Mouse (Mus musculus): ENCODE measurements around the gene Sh2d6. TPM values are rescaled to one million over a fixed set of nuclear protein-coding genes. Genes with fewer than 3 reads are reported as not detected.

Gene Sh2d6
- polyA plus RNA-seq, 1 experiment from 2014 or later, result not detected

DNA sequence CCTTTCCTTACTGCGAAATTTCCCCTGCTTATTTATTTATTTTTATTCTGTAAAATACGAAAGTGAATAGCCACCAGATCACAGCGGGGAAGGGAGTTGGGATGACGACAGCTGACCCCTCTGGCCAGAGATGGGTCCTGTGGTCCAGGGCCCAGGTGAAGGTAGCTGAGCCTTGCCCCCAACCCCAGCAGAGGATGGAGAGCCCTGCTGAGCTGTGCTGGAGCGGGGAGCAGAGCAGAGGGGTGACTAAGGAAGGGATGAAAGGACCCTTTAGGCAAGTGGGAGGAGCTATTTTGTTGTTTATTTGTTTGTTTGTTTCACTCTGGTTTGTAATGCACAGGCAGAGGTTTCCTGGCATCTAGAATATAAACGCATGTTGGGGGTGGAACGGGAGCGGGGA, 2.2 kb downstream of the Sh2d6 start:
- no peak for ATAC-seq (ENCODE audit: low read depth)
- Histone ChIP-seq H3K4me1 (replicated peaks) (no peaks in the 10 kb centered on the region; the same call in 1 of the 2 replicates), H3K36me3 (no peaks in the 10 kb centered on the region), H3K4me2 (no peak overlapping the region), H3K9ac (no peak overlapping the region), H3K27me3 (no peaks in the 10 kb centered on the region), H3K27ac (no peak overlapping the region), H3K4me3 (replicated peaks) (no peak overlapping the region), H3K9me3 (replicated peaks) (no peaks in the 10 kb centered on the region)
- WGBS (ENCODE audit: insufficient replicate concordance), result 49% methylated on average over 8 of the region's 8 CpGs
- DNase-seq, result no peak

DNA sequence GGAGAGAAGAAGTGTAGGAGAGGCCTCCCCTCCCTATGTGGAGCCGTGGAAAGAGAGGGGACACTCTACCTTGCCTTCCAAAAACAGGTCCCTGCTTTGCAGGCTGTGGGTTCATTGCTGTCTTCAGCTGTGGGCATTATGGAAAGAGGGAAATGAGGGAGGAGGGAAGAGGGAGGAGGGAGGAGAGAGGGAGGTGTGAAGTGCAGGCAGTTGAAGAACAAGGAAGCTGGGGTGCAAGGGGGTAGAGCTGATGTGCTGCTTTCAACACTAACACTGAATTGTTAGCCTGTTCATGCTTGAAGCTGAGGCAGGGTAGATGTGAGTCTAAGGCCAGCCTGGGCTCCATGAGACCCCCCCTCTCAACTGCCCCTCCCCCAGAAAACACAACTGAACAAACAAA, 2.7 kb downstream of the Sh2d6 start:
- no peak overlapping the region for H3K9ac ChIP-seq
- H3K4me2 ChIP-seq, result no peak overlapping the region
- ATAC-seq (ENCODE audit: low read depth) (no peak), DNase-seq (no peak)
- no peak overlapping the region for H3K27ac ChIP-seq
- no peaks in the 10 kb centered on the region for H3K9me3 ChIP-seq (replicated peaks)
- H3K4me3 ChIP-seq (replicated peaks), result no peak overlapping the region
- H3K36me3 ChIP-seq, result no peaks in the 10 kb centered on the region
- H3K27me3 ChIP-seq, result no peaks in the 10 kb centered on the region
- no peaks in the 10 kb centered on the region; the same call in 1 of the 2 replicates for H3K4me1 ChIP-seq (replicated peaks)
- WGBS (ENCODE audit: insufficient replicate concordance), result 48% methylated on average over 1 of the region's 1 CpGs

DNA sequence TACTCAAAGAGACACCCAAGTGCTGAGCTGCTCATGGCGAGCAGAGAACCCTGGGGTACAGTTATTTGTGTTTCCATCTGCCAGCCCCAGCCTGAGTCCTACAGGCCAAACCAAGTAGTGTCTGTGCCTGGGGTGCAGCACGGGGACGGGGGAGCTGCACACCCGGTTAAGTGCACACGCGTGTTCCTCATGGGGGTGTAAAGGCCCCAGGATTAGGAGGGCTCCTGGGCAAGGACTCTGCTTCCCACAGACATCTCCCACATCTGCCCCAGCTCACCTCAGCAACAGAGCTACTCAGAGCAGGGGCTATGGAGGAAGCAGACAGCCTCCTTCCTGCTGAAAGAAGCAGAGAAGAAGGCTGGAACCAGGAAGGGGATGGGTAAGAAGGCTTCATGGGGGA, 5.9 kb downstream of the Sh2d6 start:
- no peaks in the 10 kb centered on the region for H3K9me3 ChIP-seq (replicated peaks)
- 80% methylated on average over 6 of the region's 6 CpGs for WGBS (ENCODE audit: insufficient replicate concordance)

DNA sequence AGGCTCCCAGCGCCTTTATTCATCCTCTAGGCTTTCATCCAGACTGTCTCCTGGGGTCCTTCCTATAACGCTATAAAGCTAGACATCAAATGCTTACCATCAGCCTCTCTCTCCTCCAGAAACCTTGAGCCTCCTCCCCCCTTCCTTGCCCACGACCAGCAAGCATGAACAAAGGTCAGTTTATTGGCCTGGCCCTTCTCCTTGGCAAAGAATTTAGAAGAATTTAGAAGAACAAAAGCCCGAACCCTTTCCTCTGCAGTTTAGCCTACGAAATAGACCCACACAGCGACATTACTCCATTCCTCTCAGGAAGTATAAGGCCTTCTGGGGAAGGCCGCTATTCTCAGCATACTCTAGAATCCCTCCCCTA, 8.5 kb downstream of the Sh2d6 start:
- no peaks in the 10 kb centered on the region for H3K27me3 ChIP-seq
- whole genome bisulfite sequencing (ENCODE audit: insufficient replicate concordance), result 54% methylated on average over 7 of the region's 7 CpGs
- peak overlapping the region; percentile 68 for H3K9ac ChIP-seq
- peak overlapping the region; percentile 72 for H3K27ac ChIP-seq
- peak overlapping the region; percentile 54 for H3K4me3 ChIP-seq (replicated peaks)
- no peaks in the 10 kb centered on the region for H3K9me3 ChIP-seq (replicated peaks)
- H3K36me3 ChIP-seq, result no peaks in the 10 kb centered on the region
- H3K4me2 ChIP-seq, result peak overlapping the region; percentile 81
- DNase-seq (no peak), ATAC-seq (ENCODE audit: low read depth) (no peak)
- H3K4me1 ChIP-seq (replicated peaks), result peaks cover 28% of the 10 kb centered on the region

More for the DNA sequence above, 5.9 kb downstream of the Sh2d6 start:
- Histone ChIP-seq H3K4me1 (replicated peaks) (peaks cover 23% of the 10 kb centered on the region), H3K27ac (no peak overlapping the region), H3K36me3 (no peaks in the 10 kb centered on the region), H3K4me2 (no peak overlapping the region), H3K4me3 (replicated peaks) (no peak overlapping the region), H3K9ac (no peak overlapping the region), H3K27me3 (no peaks in the 10 kb centered on the region)
- DNase-seq (no peak), ATAC-seq (ENCODE audit: low read depth) (no peak)

DNA sequence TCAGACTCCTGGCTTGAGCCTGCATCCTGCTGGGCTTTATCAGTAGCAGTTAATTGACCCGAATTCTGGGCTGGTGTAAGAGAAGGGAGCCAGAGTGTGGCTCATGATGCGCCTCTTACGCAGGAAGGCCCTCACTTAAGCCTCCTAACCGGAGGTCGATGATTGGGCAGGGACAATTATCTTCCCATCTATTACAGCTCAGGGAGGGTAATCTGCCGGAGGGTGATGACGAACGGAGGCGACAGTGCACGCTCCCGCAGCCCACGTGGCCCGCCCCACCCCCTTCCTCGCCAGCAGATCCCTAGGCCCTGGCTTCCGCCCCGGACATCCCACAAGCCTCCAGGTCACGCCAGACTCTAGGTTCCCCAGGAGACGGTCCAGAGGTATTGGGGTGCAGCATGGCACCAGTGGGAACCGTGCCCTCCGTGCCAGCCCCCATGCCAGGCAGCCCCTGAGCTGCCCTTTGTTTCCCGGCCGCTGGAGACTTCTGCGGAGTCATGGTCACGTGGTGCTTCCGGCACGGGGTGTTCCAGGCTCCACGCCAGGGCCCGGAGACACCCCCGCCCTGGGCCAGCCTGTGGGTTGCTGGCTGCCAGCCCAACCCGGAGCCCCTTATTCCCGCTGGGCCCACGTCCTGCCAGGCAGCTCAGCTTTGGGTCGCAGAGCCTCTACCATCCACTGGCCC, 9.0 kb downstream of the Sh2d6 start:
- H3K9ac ChIP-seq, result peak overlapping the region; percentile 68
- no peaks in the 10 kb centered on the region for H3K36me3 ChIP-seq
- peak overlapping the region; percentile 54 for H3K4me3 ChIP-seq (replicated peaks)
- no peaks in the 10 kb centered on the region for H3K9me3 ChIP-seq (replicated peaks)
- no peaks in the 10 kb centered on the region for H3K27me3 ChIP-seq
- 4% methylated on average over 33 of the region's 33 CpGs for WGBS (ENCODE audit: insufficient replicate concordance)
- peak; percentile 90 for ATAC-seq (ENCODE audit: low read depth)
- H3K27ac ChIP-seq, result peak overlapping the region; percentile 72
- H3K4me2 ChIP-seq, result peak overlapping the region; percentile 81
- H3K4me1 ChIP-seq (replicated peaks), result peaks cover 28% of the 10 kb centered on the region
- DNase-seq, result peak; percentile 80

DNA sequence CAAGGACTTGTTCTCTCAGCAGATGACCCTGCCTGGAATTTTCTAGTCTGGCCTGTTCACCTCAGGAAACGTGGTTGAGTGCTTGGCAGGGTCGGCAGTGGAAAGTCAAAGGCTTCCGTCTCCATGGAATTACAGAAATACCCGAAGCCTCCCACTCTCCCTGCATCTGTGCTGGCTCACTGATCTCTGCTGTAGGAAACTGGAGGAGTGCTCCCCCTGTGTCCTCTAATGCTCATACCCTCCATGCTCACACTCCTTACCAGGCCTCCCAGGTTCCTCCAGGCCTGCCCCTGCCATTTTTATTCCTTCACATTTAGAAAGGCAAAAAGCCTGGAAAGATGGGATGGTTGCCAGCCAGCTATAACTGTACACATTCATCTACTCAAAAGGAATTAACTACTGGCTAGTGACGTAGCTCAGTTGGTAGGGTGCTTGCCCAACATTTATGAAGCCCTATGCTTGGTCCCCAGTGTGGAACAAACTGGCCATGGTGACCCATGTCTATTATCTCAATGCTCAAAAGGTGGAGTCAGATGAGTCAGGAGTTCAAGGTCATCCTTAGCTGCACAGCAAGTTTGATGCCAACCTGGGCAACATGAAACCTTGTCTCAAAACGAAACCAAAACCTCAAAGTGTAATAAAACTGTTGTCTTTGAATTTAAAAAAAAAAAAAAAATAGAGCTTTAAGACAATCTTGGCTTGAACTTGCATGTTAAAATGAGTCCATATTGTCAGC, 10.7 kb downstream of the Sh2d6 start:
- WGBS (ENCODE audit: insufficient replicate concordance), result 75% methylated on average over 6 of the region's 6 CpGs
- no peak for DNase-seq
- no peaks in the 10 kb centered on the region for H3K9me3 ChIP-seq (replicated peaks)
- no peak overlapping the region for H3K9ac ChIP-seq
- no peaks in the 10 kb centered on the region for H3K36me3 ChIP-seq
- H3K27ac ChIP-seq, result no peak overlapping the region
- peaks cover 28% of the 10 kb centered on the region for H3K4me1 ChIP-seq (replicated peaks)
- no peak for ATAC-seq (ENCODE audit: low read depth)
- no peaks in the 10 kb centered on the region for H3K27me3 ChIP-seq
- H3K4me3 ChIP-seq (replicated peaks), result no peak overlapping the region
- H3K4me2 ChIP-seq, result no peak overlapping the region

DNA sequence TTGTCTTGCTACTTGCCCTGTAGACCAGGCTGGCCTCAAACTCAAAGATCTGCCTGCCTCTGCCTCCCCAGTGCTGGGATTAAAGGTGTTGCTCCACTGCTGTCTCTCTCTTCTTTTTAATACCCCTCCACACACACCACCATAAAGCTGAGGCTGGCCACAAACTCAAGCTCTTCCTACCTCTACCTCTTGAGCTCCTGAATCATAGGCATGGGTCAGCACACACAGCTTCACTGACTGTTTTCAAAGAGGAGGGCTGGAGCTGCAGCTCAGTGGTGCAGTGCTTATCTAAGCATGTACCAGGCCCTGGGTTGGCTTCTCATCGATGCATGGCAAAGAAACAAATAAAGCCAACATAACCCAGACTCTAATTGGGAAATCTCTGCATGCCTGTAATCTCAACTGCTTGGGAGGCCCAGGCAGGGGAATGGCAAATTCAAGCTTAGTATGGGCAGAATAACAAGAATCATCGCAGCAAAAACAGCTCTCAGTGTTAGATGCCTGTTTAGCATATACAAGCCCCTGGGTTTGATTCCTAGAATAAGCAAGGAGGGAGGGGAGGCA, 11.6 kb downstream of the Sh2d6 start:
- no peak for ATAC-seq (ENCODE audit: low read depth)

DNA sequence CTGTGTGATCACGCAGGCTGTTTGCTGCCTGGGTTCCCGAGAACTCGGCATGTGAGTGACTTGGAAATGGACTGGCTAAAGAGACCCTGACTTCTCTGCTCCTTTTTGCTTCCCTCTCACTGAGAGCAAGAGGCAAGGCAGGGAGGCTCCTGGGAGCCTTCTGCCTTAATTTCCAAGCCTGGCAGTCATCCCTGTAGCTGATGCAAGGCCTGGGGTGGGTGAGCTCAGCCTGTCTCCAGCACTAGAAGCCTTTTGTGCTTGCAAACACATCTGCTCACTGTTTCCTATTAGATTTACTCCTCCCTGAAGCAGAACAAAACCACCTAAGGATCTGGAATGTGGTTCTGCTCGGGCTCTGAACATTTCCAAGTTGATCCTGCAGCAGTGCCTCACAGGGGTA, 12.9 kb downstream of the Sh2d6 start:
- peaks cover 28% of the 10 kb centered on the region for H3K4me1 ChIP-seq (replicated peaks)
- H3K27me3 ChIP-seq, result no peaks in the 10 kb centered on the region
- no peak for DNase-seq
- no peak overlapping the region for H3K27ac ChIP-seq
- no peak overlapping the region; the same call in 1 of the 2 replicates for H3K9ac ChIP-seq
- no peaks in the 10 kb centered on the region for H3K36me3 ChIP-seq
- no peak overlapping the region for H3K4me2 ChIP-seq
- no peak overlapping the region for H3K4me3 ChIP-seq (replicated peaks)
- no peak for ATAC-seq (ENCODE audit: low read depth)
- no peaks in the 10 kb centered on the region for H3K9me3 ChIP-seq (replicated peaks)
- 81% methylated on average over 4 of the region's 4 CpGs for WGBS (ENCODE audit: insufficient replicate concordance)

More for the DNA sequence above, 11.6 kb downstream of the Sh2d6 start:
- H3K36me3 ChIP-seq, result no peaks in the 10 kb centered on the region
- no peak overlapping the region; the same call in 1 of the 2 replicates for H3K27ac ChIP-seq
- H3K4me1 ChIP-seq (replicated peaks), result peaks cover 28% of the 10 kb centered on the region
- WGBS (ENCODE audit: insufficient replicate concordance), result 70% methylated on average over 2 of the region's 2 CpGs
- no peak overlapping the region for H3K9ac ChIP-seq
- no peak overlapping the region for H3K4me2 ChIP-seq
- no peak for DNase-seq
- H3K27me3 ChIP-seq, result no peaks in the 10 kb centered on the region
- no peak overlapping the region for H3K4me3 ChIP-seq (replicated peaks)
- no peaks in the 10 kb centered on the region for H3K9me3 ChIP-seq (replicated peaks)

DNA sequence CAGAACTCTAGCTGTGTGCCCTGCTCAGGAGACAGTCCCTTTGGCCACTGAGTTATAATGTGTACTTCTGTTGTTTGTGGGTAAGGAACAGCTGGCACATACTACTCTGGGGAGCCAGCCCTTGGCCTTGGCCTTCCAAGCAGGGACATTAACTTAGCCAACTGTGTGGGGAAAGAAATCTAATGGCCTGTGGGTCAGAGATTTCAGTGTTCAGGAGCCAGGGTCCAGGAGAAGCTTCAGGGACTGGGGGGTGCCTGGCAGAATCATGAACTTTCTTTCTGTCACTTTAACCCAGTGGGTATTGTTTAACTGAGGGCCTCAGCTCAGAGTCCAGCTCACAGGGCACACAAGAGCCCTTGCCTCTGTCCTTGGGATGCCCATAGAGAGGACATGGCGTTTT, 15.4 kb downstream of the Sh2d6 start:
- no peak for DNase-seq
- 72% methylated on average over 1 of the region's 1 CpGs for WGBS (ENCODE audit: insufficient replicate concordance)

DNA sequence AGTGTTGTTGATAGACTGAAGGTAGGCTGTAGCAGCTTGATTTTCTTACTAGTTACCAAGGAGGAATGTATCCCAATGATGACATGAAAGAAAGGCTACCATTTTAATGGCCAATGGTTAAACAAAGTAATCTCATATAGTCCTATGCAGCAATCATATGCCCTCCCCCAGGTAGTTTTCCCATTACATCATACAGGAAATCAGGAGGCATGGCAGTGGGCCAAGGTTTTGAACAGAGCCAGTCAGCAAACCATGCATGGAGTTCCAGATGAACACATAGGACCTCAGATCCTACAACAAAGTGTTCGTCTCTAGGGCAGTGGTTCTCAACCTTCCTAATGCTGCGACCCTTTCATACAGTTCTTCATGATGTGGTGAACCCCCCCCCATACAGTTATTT, 17.6 kb downstream of the Sh2d6 start:
- ATAC-seq (ENCODE audit: low read depth) (no peak), DNase-seq (no peak)

More for the DNA sequence above, 15.4 kb downstream of the Sh2d6 start:
- Histone ChIP-seq H3K27ac (no peak overlapping the region), H3K9me3 (replicated peaks) (no peaks in the 10 kb centered on the region), H3K4me2 (no peak overlapping the region), H3K4me1 (replicated peaks) (peaks cover 5% of the 10 kb centered on the region), H3K27me3 (no peaks in the 10 kb centered on the region), H3K9ac (no peak overlapping the region), H3K36me3 (no peaks in the 10 kb centered on the region), H3K4me3 (replicated peaks) (no peak overlapping the region)
- no peak for ATAC-seq (ENCODE audit: low read depth)

DNA sequence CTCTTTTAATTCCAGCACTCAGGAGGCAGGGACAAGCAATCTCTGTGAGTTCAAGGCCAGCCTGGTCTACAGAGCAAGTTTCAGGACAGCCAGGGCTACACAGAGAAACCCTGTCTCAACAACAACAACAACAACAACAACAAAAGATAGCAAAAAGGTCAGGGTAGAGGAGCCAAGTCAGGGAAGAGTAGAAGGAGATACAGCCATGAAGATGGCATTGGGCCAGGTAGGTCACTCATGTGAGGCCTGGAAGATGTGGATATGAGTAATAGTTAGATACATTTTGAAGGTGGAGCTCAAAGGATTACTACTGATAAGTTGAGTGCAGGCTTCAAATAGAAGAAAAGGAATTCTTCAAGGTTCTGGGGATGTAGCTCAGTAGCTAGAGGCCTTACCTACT, 18.2 kb downstream of the Sh2d6 start:
- no peak overlapping the region for H3K27ac ChIP-seq
- H3K36me3 ChIP-seq, result no peaks in the 10 kb centered on the region
- H3K27me3 ChIP-seq, result no peaks in the 10 kb centered on the region
- no peak for ATAC-seq (ENCODE audit: low read depth)
- H3K4me1 ChIP-seq (replicated peaks), result no peaks in the 10 kb centered on the region
- H3K4me3 ChIP-seq (replicated peaks), result no peak overlapping the region
- H3K9ac ChIP-seq, result no peak overlapping the region
- no peaks in the 10 kb centered on the region for H3K9me3 ChIP-seq (replicated peaks)
- no peak for DNase-seq
- H3K4me2 ChIP-seq, result no peak overlapping the region

More for the DNA sequence above, 17.6 kb downstream of the Sh2d6 start:
- H3K27ac ChIP-seq, result no peak overlapping the region
- H3K4me1 ChIP-seq (replicated peaks), result no peaks in the 10 kb centered on the region
- no peak overlapping the region for H3K4me2 ChIP-seq
- no peaks in the 10 kb centered on the region for H3K27me3 ChIP-seq
- WGBS (ENCODE audit: insufficient replicate concordance), result 80% methylated on average over 2 of the region's 2 CpGs
- no peak overlapping the region for H3K4me3 ChIP-seq (replicated peaks)
- H3K9ac ChIP-seq, result no peak overlapping the region
- H3K36me3 ChIP-seq, result no peaks in the 10 kb centered on the region
- H3K9me3 ChIP-seq (replicated peaks), result no peaks in the 10 kb centered on the region

Measured in liver, embryonic 13.5 days (tissue).